Mouse (Mus musculus) activated CD4-positive, CD25-positive, alpha-beta regulatory T cell, adult 9 weeks (primary cell): ENCODE data around the gene 1700012B09Rik. TPM values are rescaled to one million over a fixed set of nuclear protein-coding genes. Genes with fewer than 3 reads are reported as not detected.

Experiments used
- polyA plus RNA-seq: library from polyadenylated mRNA; unstranded; fragments of 100-300 nt; shearing (Covaris generic); gene quantifications from one replicate; pipeline ENCODE4 v1.2.1, GENCODE M21; 2017

The 1700012B09Rik gene
- not detected for polyA plus RNA-seq

GRCm38 (mm10) chr9:14770803-14771471, at the start of gene 1700012B09Rik:
Gene 1700012B09Rik (minus strand): TSS chr9:14771030.

GRCm38 (mm10) chr9:14784039-14785002, 13.5 kb upstream of the 1700012B09Rik start, which contains the start of the genes Mre11a and Ankrd49:
Gene Mre11a (plus strand): TSS chr9:14784654.
Gene Ankrd49 (minus strand): TSS chr9:14784856.

GRCm38 (mm10) chr9:14752001-14752522, 18.8 kb downstream of the 1700012B09Rik start, which contains the start of gene Fut4:
Gene Fut4 (minus strand): TSS chr9:14752393.

GRCm38 (mm10) chr9:14740151-14740924, 30.5 kb downstream of the 1700012B09Rik start, which contains the start of gene Piwil4:
Gene Piwil4 (minus strand): TSS chr9:14740733.

Other genes with a start within 250 kb of the 1700012B09Rik start
- 0.20 TPM for gene Amotl1, start 126.0 kb downstream of the 1700012B09Rik start, polyA plus RNA-seq
- gene Piwil4, start 30.3 kb downstream of the 1700012B09Rik start, polyA plus RNA-seq, result not detected
- gene Fut4, start 18.6 kb downstream of the 1700012B09Rik start, polyA plus RNA-seq, result 0.17 TPM
- 38.0 TPM for gene Mre11a, start 13.6 kb upstream of the 1700012B09Rik start, polyA plus RNA-seq
- 22.9 TPM for gene Ankrd49, start 13.8 kb upstream of the 1700012B09Rik start, polyA plus RNA-seq
- gene Gpr83, start 89.2 kb upstream of the 1700012B09Rik start, polyA plus RNA-seq, result 132 TPM
- gene Izumo1r, start 132.9 kb upstream of the 1700012B09Rik start, polyA plus RNA-seq, result 1,156 TPM